Mouse (Mus musculus) megakaryocyte, embryonic 14.5 days (primary cell): ENCODE measurements around the gene Lkaaear1.

Source experiments
- FLI1 ChIP-seq: IDR thresholded peaks from 2 replicates; pipeline ENCODE4 v1.6.1; 2012; ENCODE audit warnings: low read length, inconsistent platforms, mixed read lengths
- GATA1 ChIP-seq: IDR thresholded peaks from 3 replicates; pipeline ENCODE4 v1.6.1; 2012; ENCODE audit warnings: mixed read lengths, low read length, inconsistent platforms, borderline replicate concordance

DNA sequence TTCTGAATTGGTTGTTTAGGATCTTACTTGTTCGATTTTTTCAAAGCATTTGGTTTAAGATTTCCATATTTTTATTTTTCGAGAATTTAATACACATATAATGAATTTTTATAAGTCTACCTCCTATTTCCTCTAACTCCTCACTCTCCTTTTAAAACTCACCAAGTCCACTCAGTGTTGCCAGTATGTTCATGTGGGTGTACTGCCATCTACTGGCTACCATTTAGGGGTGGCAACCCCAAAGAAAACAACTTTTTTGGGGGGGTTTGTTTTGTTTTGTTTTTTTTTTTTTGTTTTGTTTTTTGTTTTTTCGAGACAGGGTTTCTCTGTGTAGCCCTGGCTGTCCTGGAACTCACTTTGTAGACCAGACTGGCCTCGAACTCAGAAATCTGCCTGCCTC is 8.4 kb upstream of the Lkaaear1 start:
- TF ChIP-seq GATA1 (no peak), FLI1 (no peak)
